Mouse (Mus musculus): Measurements from ENCODE around the gene Bbs9. TPM values are rescaled to one million over a fixed set of nuclear protein-coding genes. Genes with fewer than 3 reads are reported as not detected.

Bbs9 gene
- polyA plus RNA-seq, 1 experiment = 12.7 TPM

DNA sequence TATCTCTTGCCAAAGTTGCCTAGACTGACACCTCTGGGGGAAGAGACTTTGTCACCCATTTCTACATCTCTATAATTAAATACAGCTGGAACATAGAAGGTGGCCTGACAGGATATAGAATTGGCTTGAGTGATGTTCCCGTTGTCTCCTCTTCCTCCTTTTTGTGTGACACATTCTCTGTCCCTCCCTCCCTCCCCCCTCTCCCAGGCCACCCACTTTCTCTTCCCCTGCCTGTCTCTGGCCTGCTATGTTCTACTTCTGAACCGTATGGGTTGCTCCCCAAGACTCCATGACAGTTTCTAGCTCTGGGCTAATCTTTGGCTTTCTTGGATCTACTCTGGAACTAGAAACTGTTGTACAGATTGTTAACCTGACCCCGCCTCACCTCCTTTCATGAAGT is 348.3 kb downstream of the Bbs9 start:
- DNase-seq = no peak
- H3K27ac ChIP-seq (ENCODE audit: insufficient read depth, low read depth, low read length) = no peak overlapping the region
- no peak for TF ChIP-seq POLR2A (IDR thresholded peaks at IDR 0.05; ENCODE audit: low read depth, low read length)
- TF ChIP-seq CTCF (conservative IDR thresholded peaks at IDR 0.05; ENCODE audit: insufficient read depth, insufficient read length, low read depth, low read length) = no peak
- H3K4me3 ChIP-seq (ENCODE audit: insufficient read depth, low read depth, low read length) = no peak overlapping the region
- no peaks in the 10 kb centered on the region for H3K36me3 ChIP-seq (ENCODE audit: control insufficient read depth, insufficient read depth, low read length)
- no peaks in the 10 kb centered on the region for H3K27me3 ChIP-seq (replicated peaks; ENCODE audit: control insufficient read depth, insufficient read depth, low read length)
- WGBS = 81% methylated on average over 3 of the region's 3 CpGs
- no peaks in the 10 kb centered on the region; the same call in 1 of the 2 replicates for H3K4me1 ChIP-seq (ENCODE audit: control insufficient read depth, insufficient read depth, low read length)

DNA sequence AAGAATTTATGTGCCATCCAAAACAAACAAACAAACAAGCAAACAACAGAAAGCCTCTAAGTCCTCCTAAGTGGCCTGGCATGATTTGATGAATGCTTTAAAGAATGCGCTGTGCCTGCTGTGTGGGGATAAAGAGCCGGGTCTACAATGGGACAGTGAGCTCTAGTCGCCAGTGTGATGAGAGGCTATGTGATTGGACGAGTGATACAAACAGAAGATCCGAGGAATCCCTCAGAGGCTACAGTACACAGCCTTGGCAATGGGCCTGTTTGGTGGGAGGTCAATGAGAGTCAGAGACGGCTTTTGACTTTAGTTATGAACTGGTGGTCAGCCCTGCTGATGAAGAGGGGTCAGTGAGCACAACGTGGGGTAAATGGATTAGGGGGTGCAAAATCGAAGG is 349.4 kb downstream of the Bbs9 start:
- DNase-seq = no peak
- Histone ChIP-seq H3K27ac (ENCODE audit: insufficient read depth, low read depth, low read length) (no peak overlapping the region), H3K27me3 (replicated peaks; ENCODE audit: control insufficient read depth, insufficient read depth, low read length) (no peaks in the 10 kb centered on the region), H3K4me1 (ENCODE audit: control insufficient read depth, insufficient read depth, low read length) (no peaks in the 10 kb centered on the region; the same call in 1 of the 2 replicates), H3K4me3 (ENCODE audit: insufficient read depth, low read depth, low read length) (no peak overlapping the region), H3K36me3 (ENCODE audit: control insufficient read depth, insufficient read depth, low read length) (no peaks in the 10 kb centered on the region)
- TF ChIP-seq POLR2A (IDR thresholded peaks at IDR 0.05; ENCODE audit: low read depth, low read length) = no peak
- no peak for TF ChIP-seq CTCF (conservative IDR thresholded peaks at IDR 0.05; ENCODE audit: insufficient read depth, insufficient read length, low read depth, low read length)
- 75% methylated on average over 8 of the region's 8 CpGs for WGBS

DNA sequence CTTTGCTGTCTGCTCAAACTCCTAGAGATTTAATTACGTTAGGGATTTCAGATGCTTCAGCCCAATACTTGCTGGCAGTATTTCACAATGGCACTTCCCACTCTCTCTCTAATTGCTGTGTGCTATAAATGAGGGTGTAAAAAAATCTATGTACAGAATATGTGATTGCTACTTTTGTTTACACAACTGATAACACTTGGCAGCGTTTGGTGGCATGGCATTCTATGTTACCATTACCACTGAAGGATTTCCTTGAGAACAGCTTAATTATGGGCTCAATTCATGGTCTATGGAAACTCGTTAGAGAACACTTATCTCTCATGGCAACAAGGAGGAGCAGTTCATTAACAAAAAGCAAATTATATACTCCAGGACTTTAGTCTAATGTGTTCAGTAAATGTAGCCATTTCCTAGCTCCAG is 351.1 kb downstream of the Bbs9 start:
- no peaks in the 10 kb centered on the region; the same call in 1 of the 2 replicates for H3K4me1 ChIP-seq (ENCODE audit: control insufficient read depth, insufficient read depth, low read length)
- H3K27me3 ChIP-seq (replicated peaks; ENCODE audit: control insufficient read depth, insufficient read depth, low read length) = no peaks in the 10 kb centered on the region
- no peak overlapping the region for H3K27ac ChIP-seq (ENCODE audit: insufficient read depth, low read depth, low read length)
- H3K36me3 ChIP-seq (ENCODE audit: control insufficient read depth, insufficient read depth, low read length) = no peaks in the 10 kb centered on the region
- WGBS = 70% methylated on average over 3 of the region's 3 CpGs
- TF ChIP-seq CTCF (conservative IDR thresholded peaks at IDR 0.05; ENCODE audit: insufficient read depth, insufficient read length, low read depth, low read length) (no peak), POLR2A (IDR thresholded peaks at IDR 0.05; ENCODE audit: low read depth, low read length) (no peak)
- no peak overlapping the region for H3K4me3 ChIP-seq (ENCODE audit: insufficient read depth, low read depth, low read length)
- no peak for DNase-seq

DNA sequence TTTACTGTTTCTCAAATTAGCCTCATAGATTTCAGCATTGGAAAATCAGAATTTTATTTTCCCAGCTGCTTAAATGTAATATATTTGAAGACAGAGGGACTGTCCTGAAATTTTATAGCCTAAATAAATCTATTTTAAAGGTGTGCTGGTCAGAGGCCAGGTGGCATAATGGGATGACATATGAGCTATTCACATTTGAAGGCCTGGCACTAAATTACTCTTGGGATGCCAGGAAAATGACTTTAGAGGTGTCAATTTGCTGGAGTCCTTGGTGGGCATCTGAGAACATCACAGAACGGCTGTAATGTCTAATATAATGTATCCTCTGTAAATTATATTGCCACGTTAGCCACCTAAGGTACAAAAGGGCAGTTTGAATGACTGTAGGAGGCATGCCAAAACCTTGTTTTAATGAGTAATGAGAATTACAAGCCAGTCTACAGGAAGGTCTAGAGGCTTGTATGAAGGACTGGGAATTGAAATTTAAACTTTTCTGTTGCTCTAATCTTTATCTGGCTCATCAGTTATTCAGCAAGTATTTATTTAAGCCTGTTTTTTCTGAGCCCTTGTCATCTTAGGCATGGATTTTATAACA is 351.8 kb downstream of the Bbs9 start:
- Histone ChIP-seq H3K27me3 (replicated peaks; ENCODE audit: control insufficient read depth, insufficient read depth, low read length) (no peaks in the 10 kb centered on the region), H3K4me3 (ENCODE audit: insufficient read depth, low read depth, low read length) (no peak overlapping the region), H3K36me3 (ENCODE audit: control insufficient read depth, insufficient read depth, low read length) (no peaks in the 10 kb centered on the region), H3K27ac (ENCODE audit: insufficient read depth, low read depth, low read length) (no peak overlapping the region), H3K4me1 (ENCODE audit: control insufficient read depth, insufficient read depth, low read length) (no peaks in the 10 kb centered on the region; the same call in 1 of the 2 replicates)
- WGBS = 28% methylated on average over 2 of the region's 2 CpGs
- TF ChIP-seq CTCF (conservative IDR thresholded peaks at IDR 0.05; ENCODE audit: insufficient read depth, insufficient read length, low read depth, low read length) (no peak), POLR2A (IDR thresholded peaks at IDR 0.05; ENCODE audit: low read depth, low read length) (no peak)
- DNase-seq = peak; percentile 64

GRCm38 (mm10) chr9:22829212-22829960 is 353.9 kb downstream of the Bbs9 start:
- no peaks in the 10 kb centered on the region for H3K36me3 ChIP-seq (ENCODE audit: control insufficient read depth, insufficient read depth, low read length)
- no peak overlapping the region for H3K4me3 ChIP-seq (ENCODE audit: insufficient read depth, low read depth, low read length)
- H3K4me1 ChIP-seq (ENCODE audit: control insufficient read depth, insufficient read depth, low read length) = no peaks in the 10 kb centered on the region; the same call in 1 of the 2 replicates
- TF ChIP-seq POLR2A (IDR thresholded peaks at IDR 0.05; ENCODE audit: low read depth, low read length) = no peak
- H3K27me3 ChIP-seq (replicated peaks; ENCODE audit: control insufficient read depth, insufficient read depth, low read length) = no peaks in the 10 kb centered on the region
- 76% methylated on average over 21 of the region's 21 CpGs for WGBS
- DNase-seq = no peak
- H3K27ac ChIP-seq (ENCODE audit: insufficient read depth, low read depth, low read length) = no peak overlapping the region

DNA sequence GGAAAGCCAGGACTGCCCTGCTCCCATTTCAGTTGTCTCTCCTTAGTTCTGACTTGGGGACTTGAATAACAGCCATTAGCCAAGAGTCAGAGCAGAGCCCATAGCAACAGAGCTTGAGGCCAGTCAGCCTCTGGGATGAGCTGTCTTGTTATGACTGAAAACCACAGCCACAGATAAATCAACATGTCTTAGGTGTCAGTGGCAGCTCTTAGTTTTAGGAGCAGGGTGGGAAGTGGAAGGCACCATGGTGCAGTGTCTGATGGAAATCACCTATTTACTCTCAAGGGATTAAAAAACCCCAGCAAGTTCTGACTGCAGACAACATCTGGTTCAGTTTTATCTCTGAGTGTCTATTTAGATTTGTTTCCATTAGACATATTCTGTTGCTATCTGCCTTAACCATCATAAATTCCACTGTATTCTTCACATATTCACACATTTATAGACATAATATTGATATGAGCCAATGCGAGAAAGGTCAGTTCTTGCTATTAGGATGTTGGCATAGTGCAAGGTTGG is 359.5 kb downstream of the Bbs9 start:
- no peaks in the 10 kb centered on the region for H3K27me3 ChIP-seq (replicated peaks; ENCODE audit: control insufficient read depth, insufficient read depth, low read length)
- DNase-seq = no peak
- H3K36me3 ChIP-seq (ENCODE audit: control insufficient read depth, insufficient read depth, low read length) = no peaks in the 10 kb centered on the region
- H3K27ac ChIP-seq (ENCODE audit: insufficient read depth, low read depth, low read length) = no peak overlapping the region
- no peaks in the 10 kb centered on the region for H3K4me1 ChIP-seq (ENCODE audit: control insufficient read depth, insufficient read depth, low read length)
- no peak overlapping the region for H3K4me3 ChIP-seq (ENCODE audit: insufficient read depth, low read depth, low read length)
- TF ChIP-seq POLR2A (IDR thresholded peaks at IDR 0.05; ENCODE audit: low read depth, low read length) (no peak), CTCF (conservative IDR thresholded peaks at IDR 0.05; ENCODE audit: insufficient read depth, insufficient read length, low read depth, low read length) (no peak)
- WGBS = 97% methylated on average over 1 of the region's 1 CpGs

GRCm38 (mm10) chr9:22837000-22837399 is 361.5 kb downstream of the Bbs9 start:
- no peaks in the 10 kb centered on the region for H3K4me1 ChIP-seq (ENCODE audit: control insufficient read depth, insufficient read depth, low read length)
- no peak overlapping the region for H3K4me3 ChIP-seq (ENCODE audit: insufficient read depth, low read depth, low read length)
- H3K27me3 ChIP-seq (replicated peaks; ENCODE audit: control insufficient read depth, insufficient read depth, low read length) = no peaks in the 10 kb centered on the region
- H3K27ac ChIP-seq (ENCODE audit: insufficient read depth, low read depth, low read length) = no peak overlapping the region
- no peak for TF ChIP-seq CTCF (conservative IDR thresholded peaks at IDR 0.05; ENCODE audit: insufficient read depth, insufficient read length, low read depth, low read length)
- TF ChIP-seq POLR2A (IDR thresholded peaks at IDR 0.05; ENCODE audit: low read depth, low read length) = no peak
- no peak for DNase-seq
- 74% methylated on average over 6 of the region's 6 CpGs for WGBS
- H3K36me3 ChIP-seq (ENCODE audit: control insufficient read depth, insufficient read depth, low read length) = no peaks in the 10 kb centered on the region
